Mouse (Mus musculus) bone marrow macrophage, adult 2 months (primary cell): ENCODE results near the gene Gm9970.

Experiments
- CTCF ChIP-seq: IDR thresholded peaks from 2 replicates; pipeline ENCODE4 v1.5.1; 2012; ENCODE audit warnings: low read depth, mild to moderate bottlenecking, low read length, moderate library complexity
- POLR2A ChIP-seq: IDR thresholded peaks from 2 replicates; pipeline ENCODE4 v1.6.1; 2012; ENCODE audit warnings: mild to moderate bottlenecking, low read depth, low read length, borderline replicate concordance

DNA sequence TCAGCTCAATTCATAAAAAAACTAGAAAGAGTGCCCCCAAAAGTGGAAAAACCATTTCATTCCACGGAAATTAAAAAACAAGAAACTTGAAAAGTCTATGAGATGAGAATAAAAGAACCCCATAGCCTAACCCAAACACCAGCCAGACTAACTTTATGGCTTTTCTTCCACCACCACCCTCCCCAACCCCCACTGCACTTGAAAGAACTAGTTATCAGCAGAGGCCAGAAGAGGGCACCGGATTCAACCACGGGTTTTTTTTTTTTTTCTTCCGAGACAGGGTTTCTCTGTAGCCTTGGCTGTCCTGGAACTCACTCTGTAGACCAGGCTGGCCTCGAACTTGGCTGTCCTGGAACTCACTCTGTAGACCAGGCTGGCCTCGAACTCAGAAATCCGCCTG, 22.7 kb downstream of the Gm9970 start:
- TF ChIP-seq CTCF, result no peak
- TF ChIP-seq POLR2A, result no peak
